Mouse (Mus musculus): Measurements from ENCODE around the gene Klhl2. TPM values are rescaled to one million over a fixed set of nuclear protein-coding genes. Genes with fewer than 3 reads are reported as not detected.
A peak's percentile ranks its signal among the peaks of the same experiment; 100 is the strongest.

The Klhl2 gene
- polyA plus RNA-seq, 1 experiment from 2014 or later = 42.3 TPM

- H3K4me1 ChIP-seq = no peaks in the 10 kb centered on the region
- peaks cover 67% of the 10 kb centered on the region for H3K36me3 ChIP-seq
- no peak overlapping the region for H3K4me3 ChIP-seq
- H3K9ac ChIP-seq (replicated peaks) = no peak overlapping the region
- ATAC-seq (replicated peaks) = no peak
- H3K27ac ChIP-seq (replicated peaks) = no peak overlapping the region
- no peaks in the 10 kb centered on the region for H3K27me3 ChIP-seq
- H3K9me3 ChIP-seq = no peaks in the 10 kb centered on the region
- 88% methylated on average over 7 of the region's 7 CpGs for WGBS
- no peak overlapping the region for H3K4me2 ChIP-seq (replicated peaks)
Observed at GRCm38 (mm10) chr8:64717868-64718267, 131.9 kb downstream of the Klhl2 start.

DNA sequence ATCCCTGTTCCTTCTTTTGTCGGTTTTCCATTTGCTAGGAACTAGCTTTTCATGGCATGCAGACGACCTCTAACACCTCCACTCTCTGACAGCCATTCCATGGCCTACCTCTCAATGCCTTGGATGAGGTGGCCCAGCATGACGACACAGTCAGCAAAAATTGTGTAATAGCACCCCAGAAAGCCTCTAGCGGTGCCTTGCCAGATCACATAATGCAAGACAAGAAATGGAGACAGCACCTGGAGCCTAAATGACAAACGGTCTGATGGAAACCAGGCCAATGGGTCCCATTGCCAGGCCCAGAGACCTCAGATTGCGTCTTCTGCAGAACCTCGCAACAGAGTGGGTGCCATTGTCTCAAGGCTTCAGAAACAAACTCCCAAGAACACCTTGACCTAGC lies 137.3 kb downstream of the Klhl2 start:
- Histone ChIP-seq H3K4me2 (replicated peaks) (no peak overlapping the region), H3K27ac (replicated peaks) (no peak overlapping the region), H3K4me3 (no peak overlapping the region), H3K9me3 (no peaks in the 10 kb centered on the region), H3K27me3 (no peaks in the 10 kb centered on the region), H3K4me1 (no peaks in the 10 kb centered on the region), H3K9ac (replicated peaks) (no peak overlapping the region), H3K36me3 (peaks cover 22% of the 10 kb centered on the region)
- no peak for ATAC-seq (replicated peaks)
- WGBS = 89% methylated on average over 7 of the region's 7 CpGs

- no peak overlapping the region for H3K4me2 ChIP-seq (replicated peaks)
- no peaks in the 10 kb centered on the region for H3K4me1 ChIP-seq
- no peak overlapping the region for H3K27ac ChIP-seq (replicated peaks)
- no peak for ATAC-seq (replicated peaks)
- WGBS = 22% methylated on average over 1 of the region's 1 CpGs
- no peak overlapping the region for H3K9ac ChIP-seq (replicated peaks)
- no peak overlapping the region for H3K4me3 ChIP-seq
- H3K36me3 ChIP-seq = peaks cover 13% of the 10 kb centered on the region
- H3K9me3 ChIP-seq = no peaks in the 10 kb centered on the region
- no peaks in the 10 kb centered on the region for H3K27me3 ChIP-seq
Observed at GRCm38 (mm10) chr8:64711544-64711943, 138.3 kb downstream of the Klhl2 start.

GRCm38 (mm10) chr8:64707481-64707880 lies 142.3 kb downstream of the Klhl2 start:
- H3K36me3 ChIP-seq = no peaks in the 10 kb centered on the region
- H3K9me3 ChIP-seq = no peaks in the 10 kb centered on the region

DNA sequence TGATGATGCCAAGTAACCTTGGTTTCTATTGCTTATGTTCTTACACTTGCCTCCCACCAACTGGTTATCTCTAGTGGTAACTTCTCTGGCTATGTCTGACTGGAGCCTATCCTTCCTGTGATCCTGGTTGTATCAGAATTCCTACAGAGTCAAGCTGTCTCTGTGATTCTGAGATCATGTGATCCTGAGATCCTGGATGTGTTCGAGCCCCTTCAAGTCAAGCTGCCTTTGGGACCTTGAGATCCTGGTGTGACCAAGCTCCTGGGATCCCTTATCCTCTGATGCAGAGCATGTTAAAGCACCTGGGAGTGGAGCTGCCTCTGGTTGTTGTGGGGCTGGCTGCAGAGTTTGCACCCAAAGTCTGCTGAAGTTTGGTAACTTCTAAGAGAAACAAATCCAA lies 146.6 kb downstream of the Klhl2 start:
- Histone ChIP-seq H3K27ac (replicated peaks) (no peak overlapping the region), H3K4me2 (replicated peaks) (no peak overlapping the region), H3K36me3 (no peaks in the 10 kb centered on the region), H3K27me3 (no peaks in the 10 kb centered on the region), H3K9me3 (no peaks in the 10 kb centered on the region), H3K4me3 (no peak overlapping the region), H3K4me1 (no peaks in the 10 kb centered on the region), H3K9ac (replicated peaks) (no peak overlapping the region)
- WGBS = 94% methylated on average over 1 of the region's 1 CpGs
- no peak for ATAC-seq (replicated peaks)

More at GRCm38 (mm10) chr8:64707481-64707880, 142.3 kb downstream of the Klhl2 start:
- H3K9ac ChIP-seq (replicated peaks) = no peak overlapping the region
- no peak for ATAC-seq (replicated peaks)
- H3K4me1 ChIP-seq = no peaks in the 10 kb centered on the region
- no peak overlapping the region for H3K4me2 ChIP-seq (replicated peaks)
- H3K27me3 ChIP-seq = no peaks in the 10 kb centered on the region
- no peak overlapping the region for H3K4me3 ChIP-seq
- no peak overlapping the region for H3K27ac ChIP-seq (replicated peaks)

DNA sequence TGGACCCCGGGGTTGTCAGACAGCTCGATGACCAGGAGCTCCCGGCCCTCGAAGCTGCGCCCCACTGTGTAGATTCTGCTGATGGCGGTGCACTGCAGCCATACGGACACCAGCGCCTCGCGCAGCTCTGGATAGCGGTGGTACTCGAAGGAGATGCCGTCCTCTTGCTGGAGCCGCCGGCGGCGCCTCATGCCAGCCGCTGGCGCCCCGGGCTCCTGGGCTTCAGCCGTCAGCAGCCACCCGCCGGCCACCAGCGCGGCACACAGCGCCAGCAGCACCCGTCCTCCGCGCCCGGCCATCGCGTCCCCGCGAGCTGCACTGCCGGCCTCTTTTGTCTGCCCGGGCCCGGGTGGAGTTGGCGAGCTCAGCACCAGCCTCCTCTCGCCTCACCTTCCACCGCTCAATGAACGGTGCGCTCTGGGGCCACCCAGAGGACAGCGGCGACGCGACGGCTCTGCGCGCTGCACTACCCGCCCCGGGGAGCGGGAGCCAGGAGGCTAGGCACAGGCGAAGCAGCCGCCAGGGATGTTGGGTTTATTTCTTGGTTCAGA lies 157.1 kb downstream of the Klhl2 start, which contains the start of gene Cpe:
Cpe (minus strand) TSS at position 404 of the 551 bp plus-strand sequence.
- H3K4me1 ChIP-seq = peaks cover 38% of the 10 kb centered on the region
- peak within 1 kb of the TSS; percentile 56 for H3K4me2 ChIP-seq (replicated peaks)
- WGBS = under 1% methylated on average over 53 of the region's 54 CpGs
- H3K36me3 ChIP-seq = no peaks in the 10 kb centered on the region
- peak within 1 kb of the TSS; percentile 93 for H3K9ac ChIP-seq (replicated peaks)
- peak within 1 kb of the TSS; percentile 98 for H3K27ac ChIP-seq (replicated peaks)
- H3K4me3 ChIP-seq = peak within 1 kb of the TSS; percentile 70
- no peaks in the 10 kb centered on the region for H3K27me3 ChIP-seq
- no peaks in the 10 kb centered on the region for H3K9me3 ChIP-seq
- ATAC-seq (replicated peaks) = peak; percentile 99

GRCm38 (mm10) chr8:64691591-64692401 lies 158.0 kb downstream of the Klhl2 start:
- Histone ChIP-seq H3K36me3 (no peaks in the 10 kb centered on the region), H3K9ac (replicated peaks) (peak overlapping the region; percentile 93), H3K27ac (replicated peaks) (peak overlapping the region; percentile 98), H3K4me1 (peaks cover 41% of the 10 kb centered on the region), H3K27me3 (no peaks in the 10 kb centered on the region), H3K4me2 (replicated peaks) (peak overlapping the region; percentile 56), H3K9me3 (no peaks in the 10 kb centered on the region), H3K4me3 (peak overlapping the region; percentile 70)
- 3% methylated on average over 16 of the region's 16 CpGs for WGBS
- peak; percentile 2; the same call in 1 of the 2 replicates for ATAC-seq (replicated peaks)

DNA sequence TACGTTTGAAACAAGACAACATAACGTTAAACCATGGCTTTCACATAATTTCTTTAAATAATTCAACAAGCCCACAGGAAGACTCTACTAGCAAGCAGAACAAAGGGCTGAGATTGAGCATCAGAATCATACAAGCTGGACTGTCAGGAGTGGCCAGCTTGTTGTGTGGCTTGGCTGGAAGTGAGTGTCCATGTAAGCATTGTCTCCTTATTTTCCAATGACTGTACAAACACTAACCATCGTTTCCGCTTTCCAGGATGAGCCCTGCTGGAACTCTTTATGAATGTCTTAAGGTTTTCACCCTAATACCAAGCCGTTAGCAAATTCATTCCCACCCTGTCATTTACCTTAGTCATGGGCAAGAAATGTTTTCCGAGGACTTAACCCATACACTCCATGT lies 159.0 kb downstream of the Klhl2 start:
- Histone ChIP-seq H3K36me3 (no peaks in the 10 kb centered on the region), H3K9me3 (no peaks in the 10 kb centered on the region), H3K27me3 (no peaks in the 10 kb centered on the region), H3K4me2 (replicated peaks) (peak overlapping the region; percentile 56), H3K27ac (replicated peaks) (peak overlapping the region; percentile 12; the same call in 1 of the 2 replicates), H3K9ac (replicated peaks) (0 out of 2 replicates have a peak overlapping the region, but pooled peaks have one; percentile 93), H3K4me3 (peak overlapping the region; percentile 70), H3K4me1 (peaks cover 45% of the 10 kb centered on the region)
- 52% methylated on average over 6 of the region's 6 CpGs for WGBS
- ATAC-seq (replicated peaks) = no peak

DNA sequence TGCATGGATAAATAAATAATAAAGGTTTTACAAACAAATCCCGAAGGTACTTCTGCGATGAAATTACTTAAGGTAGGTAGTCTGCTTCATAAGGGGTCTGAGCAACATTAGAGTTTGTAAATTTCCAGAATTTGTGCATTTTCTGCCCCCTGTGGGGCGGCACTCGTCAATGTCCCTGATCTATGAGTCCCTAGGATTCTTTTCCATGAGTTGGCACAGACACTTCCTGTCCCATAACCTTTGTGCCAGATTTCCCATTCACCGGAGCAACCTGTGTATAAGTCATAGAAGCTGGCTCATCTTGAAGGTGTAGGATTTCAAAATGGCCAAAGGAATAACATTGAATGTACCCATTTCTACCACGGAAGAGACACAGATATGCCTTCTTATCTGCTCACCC lies 159.5 kb downstream of the Klhl2 start:
- peak overlapping the region; percentile 70 for H3K4me3 ChIP-seq
- H3K9ac ChIP-seq (replicated peaks) = 0 out of 2 replicates have a peak overlapping the region, but pooled peaks have one; percentile 93
- no peaks in the 10 kb centered on the region for H3K36me3 ChIP-seq
- peaks cover 45% of the 10 kb centered on the region for H3K4me1 ChIP-seq
- peak overlapping the region; percentile 56 for H3K4me2 ChIP-seq (replicated peaks)
- WGBS = 76% methylated on average over 6 of the region's 6 CpGs
- H3K27ac ChIP-seq (replicated peaks) = no peak overlapping the region
- ATAC-seq (replicated peaks) = no peak
- H3K9me3 ChIP-seq = no peaks in the 10 kb centered on the region
- no peaks in the 10 kb centered on the region for H3K27me3 ChIP-seq

Other genes with a start within 250 kb of the Klhl2 start
- gene Cpe, start 157.0 kb downstream of the Klhl2 start, polyA plus RNA-seq (2015; fragmentation: Nextera tagmentation; extraction: Ambion mirVana) = 444 and 498 TPM in 2 replicates
- 130 and 142 TPM in 2 replicates for gene Msmo1, start 116.2 kb downstream of the Klhl2 start, polyA plus RNA-seq (2015; fragmentation: Nextera tagmentation; extraction: Ambion mirVana)
- gene Tmem192, start 97.2 kb upstream of the Klhl2 start, polyA plus RNA-seq (2015; fragmentation: Nextera tagmentation; extraction: Ambion mirVana) = 20.7 and 22.1 TPM in 2 replicates
- gene Trim75, start 137.8 kb upstream of the Klhl2 start, polyA plus RNA-seq (2015; fragmentation: Nextera tagmentation; extraction: Ambion mirVana) = 0.08 TPM in 1 of 2 replicates, not detected in the other
- not detected in 2 replicates for gene Trim61, start 168.5 kb upstream of the Klhl2 start, polyA plus RNA-seq (2015; fragmentation: Nextera tagmentation; extraction: Ambion mirVana)
- not detected in 2 replicates for gene Trim60, start 168.6 kb upstream of the Klhl2 start, polyA plus RNA-seq (2015; fragmentation: Nextera tagmentation; extraction: Ambion mirVana)
- gene Apela, start 187.3 kb upstream of the Klhl2 start, polyA plus RNA-seq (2015; fragmentation: Nextera tagmentation; extraction: Ambion mirVana) = 0.49 and 1.3 TPM in 2 replicates
- not detected in 2 replicates for gene Gm10663, start 225.0 kb upstream of the Klhl2 start, polyA plus RNA-seq (2015; fragmentation: Nextera tagmentation; extraction: Ambion mirVana)